Mouse (Mus musculus) heart, embryonic 11.5 days (tissue): ENCODE measurements at regions not wholly inside any gene's neighbourhood (a gene's known extent, or its start where the extent isn't known, plus 50 kb on each side); places are given as distances from the start of the nearest gene placed in this dataset.

Experiments used
- ATAC-seq: fragments of 200-750 bp; cut with Nextera tagmentation; replicated peaks from 2 replicates; pipeline ENCODE4 v1.8.0; 2017; ENCODE audit warnings: moderate library complexity; ENCODE audit not compliant: insufficient number of reproducible peaks, low FRiP score, low TSS enrichment
- H3K27ac ChIP-seq: fragments of 300-500 bp; sonication (generic); 2 replicates; pipeline ENCODE4 v1.5.1; 2014; ENCODE audit warnings: mild to moderate bottlenecking, low read depth, low read length
- H3K27me3 ChIP-seq: fragments of 300-500 bp; sonication (generic); 2 replicates; pipeline ENCODE4 v1.6.1; 2014; ENCODE audit warnings: mild to moderate bottlenecking, low read length, mixed read lengths; ENCODE audit not compliant: control insufficient read depth, insufficient read depth
- H3K36me3 ChIP-seq: fragments of 300-500 bp; sonication (generic); 2 replicates; pipeline ENCODE4 v1.6.1; 2014; ENCODE audit warnings: mild to moderate bottlenecking, low read length, moderate library complexity, mixed read lengths; ENCODE audit not compliant: control insufficient read depth, insufficient read depth
- H3K4me1 ChIP-seq: fragments of 300-500 bp; sonication (generic); 2 replicates; pipeline ENCODE4 v1.6.1; 2014; ENCODE audit warnings: low read length; ENCODE audit not compliant: control insufficient read depth, insufficient read depth
- H3K4me2 ChIP-seq: fragments of 300-500 bp; sonication (generic); 2 replicates; pipeline ENCODE4 v1.6.1; 2014; ENCODE audit warnings: mild to moderate bottlenecking, moderate library complexity
- H3K4me3 ChIP-seq: fragments of 300-500 bp; sonication (generic); 2 replicates; pipeline ENCODE4 v1.5.1; 2014; ENCODE audit warnings: low read depth, low read length
- H3K9ac ChIP-seq: fragments of 300-500 bp; sonication (generic); 2 replicates; pipeline ENCODE4 v1.6.1; 2014; ENCODE audit warnings: mild to moderate bottlenecking, low read depth, low read length, moderate library complexity
- H3K9me3 ChIP-seq: fragments of 300-500 bp; sonication (generic); replicated peaks from 2 replicates; pipeline ENCODE4 v1.6.1; 2016; ENCODE audit warnings: low read length; ENCODE audit not compliant: control insufficient read depth
- WGBS: fragments of 180-500 bp; shearing (Covaris S2); extraction: QIAGEN DNeasy Blood & Tissue Kit; methylation state at CpG from one replicate; pipeline ENCODE4 v1.1.7; 2014; ENCODE audit not compliant: insufficient replicate concordance; 5-methylcytosine and 5-hydroxymethylcytosine counted together

GRCm38 (mm10) chr3:21507655-21508054, 568.8 kb upstream of the Tbl1xr1 start:
- H3K27me3 ChIP-seq, result no peaks in the 10 kb centered on the region
- 88% methylated on average over 2 of the region's 2 CpGs for WGBS
- H3K9ac ChIP-seq, result no peak overlapping the region
- no peak overlapping the region for H3K4me2 ChIP-seq
- peaks cover 15% of the 10 kb centered on the region for H3K9me3 ChIP-seq
- no peak overlapping the region for H3K4me3 ChIP-seq
- no peaks in the 10 kb centered on the region for H3K4me1 ChIP-seq
- H3K36me3 ChIP-seq, result no peaks in the 10 kb centered on the region
- ATAC-seq, result no peak
- no peak overlapping the region for H3K27ac ChIP-seq

GRCm38 (mm10) chr3:21512081-21512480, 564.4 kb upstream of the Tbl1xr1 start:
- no peak for ATAC-seq
- H3K36me3 ChIP-seq, result no peaks in the 10 kb centered on the region
- H3K9me3 ChIP-seq, result peaks cover 15% of the 10 kb centered on the region
- WGBS, result 67% methylated on average over 4 of the region's 4 CpGs
- H3K27ac ChIP-seq, result no peak overlapping the region
- H3K4me1 ChIP-seq, result no peaks in the 10 kb centered on the region
- no peak overlapping the region for H3K9ac ChIP-seq
- no peaks in the 10 kb centered on the region for H3K27me3 ChIP-seq
- no peak overlapping the region for H3K4me2 ChIP-seq
- H3K4me3 ChIP-seq, result no peak overlapping the region

GRCm38 (mm10) chr3:21524426-21524937, 552.0 kb upstream of the Tbl1xr1 start:
- H3K27me3 ChIP-seq, result no peaks in the 10 kb centered on the region
- no peaks in the 10 kb centered on the region for H3K4me1 ChIP-seq
- H3K4me2 ChIP-seq, result no peak overlapping the region
- no peaks in the 10 kb centered on the region for H3K36me3 ChIP-seq
- H3K4me3 ChIP-seq, result no peak overlapping the region
- no peaks in the 10 kb centered on the region for H3K9me3 ChIP-seq
- no peak for ATAC-seq
- no peak overlapping the region for H3K9ac ChIP-seq
- peak overlapping the region; percentile 6; the same call in 1 of the 2 replicates for H3K27ac ChIP-seq
- WGBS, result 50% methylated on average over 1 of the region's 1 CpGs

GRCm38 (mm10) chr3:21530862-21531261, 545.6 kb upstream of the Tbl1xr1 start:
- 34% methylated on average over 5 of the region's 5 CpGs for WGBS
- ATAC-seq, result no peak
- H3K9me3 ChIP-seq, result no peaks in the 10 kb centered on the region
- no peak overlapping the region for H3K4me2 ChIP-seq
- no peaks in the 10 kb centered on the region for H3K4me1 ChIP-seq
- H3K27me3 ChIP-seq, result no peaks in the 10 kb centered on the region
- H3K9ac ChIP-seq, result no peak overlapping the region
- H3K27ac ChIP-seq, result 0 out of 2 replicates have a peak overlapping the region, but pooled peaks have one; percentile 29
- no peak overlapping the region for H3K4me3 ChIP-seq
- H3K36me3 ChIP-seq, result no peaks in the 10 kb centered on the region

- ATAC-seq, result no peak
- Histone ChIP-seq H3K4me1 (peaks cover 4% of the 10 kb centered on the region; the same call in 1 of the 2 replicates), H3K4me3 (no peak overlapping the region), H3K36me3 (no peaks in the 10 kb centered on the region), H3K4me2 (no peak overlapping the region), H3K9ac (no peak overlapping the region), H3K27ac (no peak overlapping the region), H3K27me3 (no peaks in the 10 kb centered on the region), H3K9me3 (no peaks in the 10 kb centered on the region)
- WGBS, result 59% methylated on average over 2 of the region's 2 CpGs
Observed at GRCm38 (mm10) chr3:21539138-21539537, 537.3 kb upstream of the Tbl1xr1 start.

- Histone ChIP-seq H3K4me2 (no peak overlapping the region), H3K4me1 (peaks cover 14% of the 10 kb centered on the region; the same call in 1 of the 2 replicates), H3K27me3 (no peaks in the 10 kb centered on the region), H3K4me3 (no peak overlapping the region), H3K9me3 (no peaks in the 10 kb centered on the region), H3K36me3 (no peaks in the 10 kb centered on the region), H3K9ac (no peak overlapping the region), H3K27ac (no peak overlapping the region)
- WGBS, result 24% methylated on average over 2 of the region's 2 CpGs
- no peak for ATAC-seq
Observed at GRCm38 (mm10) chr3:21544456-21544855, 532.0 kb upstream of the Tbl1xr1 start.

GRCm38 (mm10) chr3:21545156-21545893, 531.1 kb upstream of the Tbl1xr1 start:
- H3K4me2 ChIP-seq, result no peak overlapping the region
- H3K36me3 ChIP-seq, result no peaks in the 10 kb centered on the region
- H3K4me3 ChIP-seq, result no peak overlapping the region
- no peak for ATAC-seq
- peak overlapping the region; percentile 22; the same call in 1 of the 2 replicates for H3K27ac ChIP-seq
- H3K9me3 ChIP-seq, result no peaks in the 10 kb centered on the region
- H3K4me1 ChIP-seq, result peaks cover 15% of the 10 kb centered on the region; the same call in 1 of the 2 replicates
- no peak overlapping the region for H3K9ac ChIP-seq
- 46% methylated on average over 5 of the region's 5 CpGs for WGBS
- H3K27me3 ChIP-seq, result no peaks in the 10 kb centered on the region

GRCm38 (mm10) chr3:21546411-21546810, 530.0 kb upstream of the Tbl1xr1 start:
- H3K27me3 ChIP-seq, result no peaks in the 10 kb centered on the region
- no peak for ATAC-seq
- H3K27ac ChIP-seq, result no peak overlapping the region
- H3K4me1 ChIP-seq, result peaks cover 15% of the 10 kb centered on the region; the same call in 1 of the 2 replicates
- H3K9ac ChIP-seq, result no peak overlapping the region
- no peak overlapping the region for H3K4me3 ChIP-seq
- H3K9me3 ChIP-seq, result no peaks in the 10 kb centered on the region
- H3K4me2 ChIP-seq, result no peak overlapping the region
- WGBS, result 45% methylated on average over 2 of the region's 2 CpGs
- H3K36me3 ChIP-seq, result no peaks in the 10 kb centered on the region

- H3K9ac ChIP-seq, result no peak overlapping the region
- no peaks in the 10 kb centered on the region for H3K36me3 ChIP-seq
- no peaks in the 10 kb centered on the region for H3K27me3 ChIP-seq
- no peak overlapping the region for H3K27ac ChIP-seq
- ATAC-seq, result no peak
- H3K4me3 ChIP-seq, result no peak overlapping the region
- no peak overlapping the region for H3K4me2 ChIP-seq
- 20% methylated on average over 4 of the region's 4 CpGs for WGBS
- H3K4me1 ChIP-seq, result peaks cover 14% of the 10 kb centered on the region
- no peaks in the 10 kb centered on the region for H3K9me3 ChIP-seq
Observed at GRCm38 (mm10) chr3:21549671-21550070, 526.8 kb upstream of the Tbl1xr1 start.
